Mouse (Mus musculus): ENCODE data around the gene Rnf150.

Gene Rnf150

DNA sequence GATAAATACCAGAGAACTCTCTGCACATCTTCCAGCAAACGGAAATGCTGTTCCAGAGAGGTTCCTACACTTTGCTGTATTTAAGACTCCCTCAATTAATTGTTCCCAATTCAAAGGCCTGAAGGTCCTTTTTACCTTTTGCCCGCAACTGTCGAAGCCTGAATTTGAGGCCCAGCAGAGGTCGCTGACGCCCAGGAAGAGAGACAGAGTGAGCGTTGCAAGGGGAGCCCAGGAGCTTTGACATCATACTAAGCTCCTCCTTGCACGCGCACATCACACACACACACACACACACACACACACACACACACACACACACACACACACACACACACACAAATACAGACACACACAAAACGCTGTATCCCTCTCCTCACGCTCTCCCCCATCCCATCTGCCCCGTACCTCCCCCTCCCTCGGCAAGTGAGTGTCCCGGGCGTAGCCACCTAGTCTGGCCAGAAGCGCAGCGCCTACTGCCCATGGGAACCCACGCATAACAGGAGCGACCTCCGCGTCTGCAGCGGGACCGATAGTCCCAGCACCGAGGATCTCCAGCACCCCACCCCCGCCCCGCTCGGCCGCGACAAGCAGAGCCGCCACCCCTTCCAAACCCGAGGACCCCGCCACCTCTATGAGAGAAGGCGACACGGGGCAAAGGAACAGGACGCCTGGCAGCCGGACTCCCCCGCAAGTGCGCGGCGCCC lies at the start of gene Rnf150:
Rnf150 (plus strand) TSS at position 316 of the 704 bp plus-strand sequence.
- peak; percentile 89 for DNase-seq

DNA sequence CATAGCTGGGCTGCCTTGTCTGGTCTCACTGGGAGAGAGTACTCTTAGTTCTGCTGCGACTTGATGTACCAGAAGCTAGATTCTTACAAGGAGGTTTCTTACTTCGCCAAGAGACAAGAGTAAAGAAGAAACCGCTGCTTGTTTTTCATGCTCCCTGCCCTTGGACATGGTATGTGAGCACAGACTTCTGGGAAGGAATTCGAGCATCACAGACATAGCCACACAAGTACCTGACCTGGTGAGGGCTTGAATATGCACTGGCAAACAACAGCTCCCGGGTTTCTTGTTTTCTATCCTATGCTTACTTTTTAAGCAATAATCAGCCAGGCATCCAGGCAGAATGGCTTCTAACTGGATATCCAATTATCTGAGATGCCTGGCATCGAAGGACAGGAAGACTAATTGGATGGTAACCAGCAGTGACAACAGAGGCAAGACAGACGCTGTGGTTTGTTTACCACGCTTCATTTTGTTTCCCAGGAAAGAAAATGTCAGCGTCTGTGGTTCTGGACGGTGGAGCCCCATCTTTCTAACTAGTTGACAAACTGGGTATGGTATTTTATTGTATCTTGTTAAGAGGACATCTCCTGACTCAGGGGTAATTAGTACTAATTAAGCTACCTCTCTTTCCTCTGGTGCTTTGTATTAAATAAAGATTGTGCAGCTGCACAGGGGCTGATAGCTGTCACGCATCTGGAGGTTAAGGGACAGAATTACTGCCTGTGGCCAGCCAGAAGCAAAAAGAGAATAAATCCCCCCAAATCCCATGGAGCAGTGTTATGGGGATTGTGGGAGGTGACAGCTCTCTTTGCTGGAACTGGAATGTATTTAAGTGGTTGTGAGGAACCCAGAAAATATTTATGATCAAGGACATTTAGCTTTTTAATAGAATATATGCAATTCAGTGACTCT lies 36.8 kb upstream of the Rnf150 start:
- no peak for DNase-seq

DNA sequence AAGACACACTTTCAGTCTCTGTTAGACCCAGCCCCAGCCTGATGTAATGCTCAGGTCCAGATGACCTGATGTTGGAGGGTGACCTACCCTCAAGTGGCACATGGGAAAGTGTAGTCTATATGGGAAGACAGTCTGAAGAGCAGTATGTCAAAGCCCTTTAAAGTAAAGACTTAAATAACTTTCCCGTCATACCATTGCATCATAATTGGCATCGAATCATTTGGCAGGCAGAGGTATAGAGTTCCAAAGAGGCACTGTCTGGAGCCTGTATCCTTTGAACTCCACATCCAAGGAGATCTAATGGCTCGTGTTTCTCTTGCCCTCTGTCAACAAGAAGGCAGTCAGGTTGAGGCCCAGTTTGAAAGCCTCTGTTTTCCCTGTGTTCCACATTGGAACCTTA lies 22.7 kb upstream of the Rnf150 start:
- no peak for DNase-seq

DNA sequence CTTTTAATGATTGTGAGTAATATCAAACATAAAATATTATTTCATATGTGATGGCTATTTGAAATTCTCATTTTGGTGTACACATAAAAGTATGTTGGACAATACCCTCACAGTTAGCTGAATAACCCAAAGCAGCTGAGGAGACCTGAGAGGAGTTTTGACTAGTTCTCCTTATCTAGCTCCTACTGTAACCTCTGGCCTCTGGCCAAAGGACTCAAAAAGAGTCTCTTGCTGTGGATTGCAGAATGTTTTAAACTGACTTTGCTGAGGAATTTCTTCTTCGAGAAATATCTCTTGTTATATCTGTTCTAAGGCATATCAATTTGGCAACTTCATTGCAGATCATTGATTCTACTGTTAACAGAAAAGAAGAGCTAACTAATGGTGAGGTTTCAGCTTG lies 22.2 kb upstream of the Rnf150 start:
- no peak for DNase-seq

DNA sequence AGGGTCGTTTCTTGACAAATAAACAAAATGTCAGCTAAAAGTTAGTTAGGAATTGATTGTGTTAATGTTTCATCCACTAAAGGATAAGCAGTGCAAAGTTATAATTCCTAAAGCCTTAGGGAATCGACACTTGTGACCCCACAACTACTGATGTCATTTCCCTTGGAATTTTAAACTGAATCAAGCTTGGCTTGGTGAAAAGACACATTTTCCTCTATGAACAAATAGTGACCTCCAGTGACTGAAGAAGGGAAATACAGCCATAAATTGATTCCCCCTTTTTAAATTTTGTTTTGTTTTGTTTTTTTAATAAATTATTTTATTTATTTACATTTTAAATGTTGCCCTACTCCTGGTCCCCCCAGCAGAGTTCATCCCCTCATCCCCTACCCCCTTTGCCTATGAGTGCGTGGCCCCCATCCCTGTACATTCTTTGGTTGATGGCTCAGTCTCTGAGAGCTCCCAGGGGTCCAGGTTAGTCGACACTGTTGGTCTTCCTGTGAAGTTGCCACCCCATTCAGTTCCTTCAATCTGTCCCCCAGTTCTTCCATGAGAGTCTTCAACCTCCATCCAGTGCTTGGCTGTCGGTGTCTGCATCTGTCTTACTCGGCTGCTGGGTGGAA lies 21.5 kb upstream of the Rnf150 start:
- DNase-seq, result no peak

DNA sequence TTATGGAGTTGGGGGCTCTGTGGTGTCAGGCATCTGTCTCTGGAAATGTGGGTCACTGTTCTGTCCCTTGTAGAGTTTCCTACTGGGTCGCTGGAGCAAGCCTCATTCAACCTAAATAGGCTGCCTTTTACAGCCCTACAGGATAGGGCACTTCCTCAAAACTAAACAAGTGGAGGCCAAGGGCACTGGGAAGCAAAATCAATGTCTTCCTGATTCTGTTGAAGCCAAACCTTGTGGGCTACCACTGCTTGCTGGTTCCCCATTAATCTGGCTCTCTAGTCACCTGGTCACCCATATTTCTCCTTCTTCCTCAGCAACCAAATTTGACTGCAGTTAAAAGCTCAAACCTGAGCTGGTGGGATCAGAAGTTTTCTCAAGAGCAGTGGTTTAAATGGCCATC lies 19.5 kb upstream of the Rnf150 start:
- no peak for DNase-seq

- no peak for DNase-seq
These were observed 18.7 kb upstream of the Rnf150 start for GRCm38 (mm10) chr8:82844413-82844812.

- no peak for DNase-seq
These were observed 17.1 kb upstream of the Rnf150 start for GRCm38 (mm10) chr8:82846098-82846497.

DNA sequence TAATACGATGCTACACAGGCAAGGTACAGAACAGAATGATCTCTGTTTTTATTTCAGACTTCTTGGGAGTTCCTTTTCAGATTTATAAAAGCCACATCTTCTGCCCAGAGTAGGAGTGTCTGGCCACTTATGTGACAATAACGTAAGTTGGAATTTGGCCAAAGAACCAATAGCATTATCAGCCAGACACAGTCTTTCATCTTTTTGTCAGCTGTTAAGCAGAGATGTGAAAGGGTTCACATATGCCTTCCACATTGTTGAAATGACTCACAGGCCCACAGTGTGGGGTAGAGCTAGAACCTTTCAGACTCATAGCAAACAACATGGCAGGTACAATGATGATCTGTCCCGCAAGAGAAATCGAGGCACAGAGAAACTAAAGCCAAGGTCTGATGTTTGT lies 16.4 kb upstream of the Rnf150 start:
- DNase-seq, result no peak

DNA sequence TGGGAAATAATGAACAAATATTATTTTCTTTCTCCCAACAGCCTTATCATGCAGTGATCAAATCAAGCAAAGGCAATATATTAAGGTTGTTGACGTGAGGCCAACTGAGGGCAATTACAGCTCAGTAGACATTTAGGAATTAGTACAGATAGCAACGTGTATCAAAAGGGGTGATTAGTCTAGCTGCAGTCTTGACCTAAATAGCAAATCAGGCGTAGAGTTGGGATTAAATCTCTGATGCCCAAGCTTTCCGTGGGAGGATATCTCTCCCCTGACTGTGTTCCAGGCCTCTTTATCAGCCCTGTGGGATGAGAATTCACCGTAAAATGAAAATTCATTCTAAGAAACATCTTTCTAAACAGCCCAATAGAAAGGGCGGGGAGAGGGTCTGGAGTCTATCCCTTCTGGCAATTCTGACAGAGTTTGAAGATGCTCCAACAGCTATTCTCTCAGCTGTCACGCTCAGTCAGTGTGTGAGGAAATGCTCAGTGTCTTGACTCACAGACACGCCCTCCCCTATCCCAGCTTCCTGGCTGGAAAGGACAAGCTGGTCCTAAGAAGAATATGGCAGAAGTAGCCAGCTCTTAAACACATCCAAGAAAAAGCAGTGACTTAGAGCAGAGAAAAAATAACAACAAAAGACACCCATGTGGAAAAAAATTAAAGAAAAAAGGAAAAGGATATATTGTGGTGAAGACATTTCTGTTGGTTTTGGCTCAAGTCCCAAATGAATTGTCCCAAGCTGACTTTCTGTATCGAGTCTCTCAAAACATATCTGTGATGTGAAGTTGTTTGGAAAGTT lies 4.4 kb upstream of the Rnf150 start:
- peak; percentile 33 for DNase-seq

DNA sequence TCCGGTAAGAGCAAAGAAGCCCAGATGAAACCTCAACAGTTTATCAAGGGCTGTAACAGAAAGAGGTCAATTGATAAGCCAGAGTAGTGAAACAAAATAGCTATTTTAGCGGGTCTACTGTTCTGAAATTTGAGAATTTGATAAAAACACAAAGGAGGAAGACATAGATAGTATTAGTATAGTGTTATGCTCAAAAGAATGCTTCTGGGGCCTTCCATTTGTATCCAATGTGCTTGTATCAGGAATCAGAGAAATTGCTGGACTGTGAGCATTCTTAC lies 3.9 kb upstream of the Rnf150 start:
- no peak for DNase-seq

- peak; percentile 76 for DNase-seq
These were observed 777 bp downstream of the Rnf150 start for GRCm38 (mm10) chr8:82863745-82864520.

DNA sequence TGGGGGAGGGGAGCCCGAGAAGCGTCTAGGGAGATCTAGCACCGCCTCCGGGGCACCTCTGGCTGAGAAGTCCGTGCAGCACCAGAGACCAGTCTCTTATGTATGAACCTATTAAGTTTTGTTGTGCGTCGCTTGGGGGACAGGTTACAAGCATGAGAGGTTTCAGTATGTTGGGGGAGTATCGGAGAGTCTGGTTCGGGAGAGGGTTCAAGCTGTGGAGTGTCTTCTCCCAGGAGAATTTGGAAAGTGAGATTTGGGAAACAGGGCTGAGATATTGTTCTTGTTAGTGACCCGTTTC lies 1.3 kb downstream of the Rnf150 start:
- no peak for DNase-seq

DNA sequence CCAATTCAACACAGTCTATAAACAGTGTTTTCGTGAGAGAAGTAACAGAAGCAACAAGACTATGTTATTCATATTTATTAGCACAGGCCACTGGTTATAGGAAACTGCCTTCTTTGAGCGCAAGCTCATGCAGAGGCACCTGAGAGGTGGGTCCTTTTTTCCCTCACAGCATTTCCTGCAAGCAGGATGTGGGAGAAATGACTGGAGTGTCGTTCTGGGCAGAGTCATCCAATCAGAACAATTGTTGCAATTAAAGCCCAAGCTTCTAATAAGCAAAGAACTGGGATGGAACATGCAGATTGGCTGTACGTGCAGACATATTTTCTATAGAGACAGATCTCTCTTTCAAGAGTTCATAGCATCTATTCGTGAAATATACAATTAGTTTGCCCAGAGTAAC lies 2.1 kb downstream of the Rnf150 start:
- no peak for DNase-seq

GRCm38 (mm10) chr8:82866251-82866650 lies 3.1 kb downstream of the Rnf150 start:
- DNase-seq, result no peak

DNA sequence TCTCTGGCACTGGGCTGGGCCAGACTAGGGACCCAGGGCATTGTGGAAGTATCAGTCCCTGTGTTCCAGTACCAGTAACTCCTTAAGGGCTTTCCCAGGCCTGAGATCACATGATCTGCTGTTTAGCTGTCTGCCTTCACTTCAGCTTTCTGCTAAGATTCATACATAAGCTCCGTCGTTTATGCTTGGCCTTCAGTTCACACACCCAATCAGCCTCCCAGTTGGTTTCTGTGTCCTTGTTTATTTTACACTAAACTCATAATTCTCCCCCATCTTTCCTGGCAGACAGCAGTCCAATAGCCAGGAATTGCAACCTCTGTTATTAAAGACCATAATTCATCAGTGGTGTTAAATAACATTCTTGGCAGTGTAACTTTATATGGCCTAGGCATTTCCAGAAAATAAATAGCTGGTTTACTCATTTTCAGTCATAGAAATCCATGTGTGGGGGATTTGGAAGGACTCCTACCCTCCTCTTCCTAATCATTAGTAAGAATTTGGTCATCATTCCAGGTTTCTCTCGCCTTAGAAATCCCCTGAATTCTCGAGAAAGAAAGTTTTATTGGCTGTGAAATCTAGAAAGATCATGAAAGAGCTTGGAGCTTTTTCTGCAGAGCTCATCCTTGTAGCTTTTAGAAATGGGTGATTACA lies 7.8 kb downstream of the Rnf150 start:
- DNase-seq, result no peak

- DNase-seq, result no peak
These were observed 8.8 kb downstream of the Rnf150 start for GRCm38 (mm10) chr8:82871986-82872385.

DNA sequence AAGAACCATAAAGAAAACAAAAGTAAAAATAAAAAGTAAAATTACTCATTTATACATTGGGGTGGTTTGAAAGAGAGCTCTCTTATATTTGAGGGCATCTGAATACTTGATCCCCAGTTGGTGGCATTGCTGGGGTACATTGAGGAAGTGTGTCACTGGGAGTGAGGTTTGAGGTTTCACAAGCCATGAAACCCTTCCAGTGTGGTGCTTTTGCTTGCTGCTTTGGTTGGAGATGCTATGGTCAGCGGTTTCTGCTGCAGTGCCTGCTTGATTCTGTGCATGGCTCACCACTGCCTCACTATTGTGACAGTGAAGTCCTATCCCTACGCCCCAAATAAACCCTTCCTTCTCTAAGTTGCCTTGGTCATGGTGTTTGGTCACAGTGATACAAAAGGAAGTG lies 10.9 kb downstream of the Rnf150 start:
- DNase-seq, result no peak

DNA sequence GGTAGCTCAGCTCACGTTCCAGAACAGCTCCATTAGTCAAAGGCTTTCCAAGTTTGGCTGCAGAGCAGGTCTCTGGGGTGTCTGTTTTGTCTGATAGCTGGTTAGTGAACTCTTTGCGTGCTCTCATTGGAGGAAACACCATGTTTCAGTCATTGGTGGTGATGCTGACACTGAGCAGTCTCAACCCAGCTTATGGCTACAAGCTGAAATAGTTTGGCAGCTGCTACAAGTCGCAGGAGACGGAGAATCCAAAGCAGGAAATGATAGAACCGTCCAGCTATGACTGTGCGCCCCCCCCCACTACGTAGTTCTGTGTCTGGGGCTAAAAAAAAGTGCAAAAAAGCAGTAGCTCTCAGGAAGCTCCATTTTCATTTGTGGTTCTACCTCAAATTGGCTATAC lies 12.0 kb downstream of the Rnf150 start:
- peak; percentile 51 for DNase-seq

- DNase-seq, result no peak
These were observed 21.3 kb downstream of the Rnf150 start for GRCm38 (mm10) chr8:82884480-82884879.

DNA sequence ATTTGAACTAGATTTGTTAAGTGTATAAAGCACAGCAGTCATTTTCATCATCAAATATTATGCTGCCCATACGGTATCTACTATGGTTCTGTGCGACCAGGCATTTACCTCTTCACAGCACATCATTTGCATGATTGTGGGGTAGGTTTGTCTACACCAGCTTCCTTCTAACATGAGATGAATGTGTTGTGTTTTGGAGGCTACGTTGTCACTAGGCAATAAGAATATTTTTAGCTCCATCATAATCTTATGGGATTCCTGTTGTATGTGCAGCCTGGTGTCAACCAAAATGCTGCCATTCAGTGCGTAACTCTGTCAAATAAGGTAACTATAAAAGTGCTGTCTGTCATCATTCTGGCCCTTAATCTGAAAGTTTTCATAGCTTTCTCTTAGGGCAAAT lies 24.1 kb downstream of the Rnf150 start:
- DNase-seq, result no peak
